Mouse (Mus musculus): ENCODE measurements around the gene Rasgrp2.

DNA sequence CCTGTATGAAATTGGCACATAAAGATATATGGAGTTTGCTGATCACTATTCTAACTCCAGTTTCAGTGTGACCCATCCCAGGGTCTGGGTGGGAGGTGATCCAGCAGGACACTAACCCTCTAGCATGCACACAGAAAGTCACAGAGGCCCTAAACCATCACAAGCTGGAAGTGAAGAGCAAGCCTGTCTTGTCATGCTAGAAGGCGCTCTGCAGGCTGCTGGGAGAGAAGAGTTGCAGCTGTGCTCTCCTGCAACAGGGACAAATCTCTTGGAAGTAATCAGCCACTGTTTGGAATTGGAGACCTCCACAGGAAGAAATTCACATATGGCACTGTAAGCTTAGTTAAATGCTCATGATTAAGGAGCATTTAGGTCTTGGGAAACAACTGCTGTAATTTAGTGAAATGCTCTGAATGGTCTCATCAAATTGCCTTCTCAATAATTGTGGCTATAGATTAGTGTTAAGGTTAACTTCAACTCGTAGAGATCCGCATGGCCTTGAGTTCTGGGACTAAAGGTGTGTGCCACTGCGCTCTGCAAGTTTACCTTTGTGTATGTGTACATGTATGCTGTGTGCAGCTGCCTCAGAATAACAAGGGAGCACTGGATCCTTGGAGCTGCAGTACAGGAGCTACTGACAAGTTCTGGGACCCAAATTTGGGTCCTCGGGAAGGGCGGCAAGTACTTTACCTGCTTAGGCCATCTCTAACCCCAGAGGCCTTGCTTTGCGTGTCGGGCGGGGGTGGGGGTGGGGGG lies 18.6 kb upstream of the Rasgrp2 start:
- TF ChIP-seq CTCF (IDR thresholded peaks at IDR 0.05; ENCODE audit: control insufficient read depth, insufficient read depth, low read length), result no peak
- TF ChIP-seq POLR2A (IDR thresholded peaks at IDR 0.05; ENCODE audit: borderline replicate concordance, control insufficient read depth, low read depth, low read length), result no peak

Data from bone marrow, adult 2 months (tissue).